Mouse (Mus musculus) liver, embryonic 11.5 days (tissue): ENCODE data around the gene Izumo1r. TPM values are rescaled to one million over a fixed set of nuclear protein-coding genes. Genes with fewer than 3 reads are reported as not detected.
"Not testable (repeated sequence)": the region's sequence is repeated elsewhere in the genome, so short reads cannot be mapped to it uniquely, and the experiment has no call there.

Source experiments
- ATAC-seq: fragments of 200-750 bp; cut with Nextera tagmentation; replicated peaks from 2 replicates; pipeline ENCODE4 v1.8.0; 2017; ENCODE audit warnings: moderate number of reproducible peaks, mild to moderate bottlenecking, moderate TSS enrichment, moderate library complexity; ENCODE audit not compliant: low FRiP score
- DNase-seq: peaks from one replicate; pipeline ENCODE4 v3.0.0-alpha.2; 2017; ENCODE audit warnings: low spot score
- H3K27ac ChIP-seq: fragments of 300-500 bp; sonication (generic); 2 replicates; pipeline ENCODE4 v1.5.1; 2014; ENCODE audit warnings: mild to moderate bottlenecking, low read depth, low read length, control low read depth
- H3K27me3 ChIP-seq: fragments of 300-500 bp; sonication (generic); replicated peaks from 2 replicates; pipeline ENCODE4 v1.6.1; 2014; ENCODE audit warnings: low read length, mixed read lengths; ENCODE audit not compliant: control insufficient read depth, insufficient read depth
- H3K36me3 ChIP-seq: fragments of 300-500 bp; sonication (generic); 2 replicates; pipeline ENCODE4 v1.6.1; 2014; ENCODE audit warnings: mild to moderate bottlenecking, low read length, moderate library complexity, mixed read lengths; ENCODE audit not compliant: control insufficient read depth, insufficient read depth
- H3K4me1 ChIP-seq: fragments of 300-500 bp; sonication (generic); replicated peaks from 2 replicates; pipeline ENCODE4 v1.6.1; 2014; ENCODE audit warnings: low read length, mixed read lengths; ENCODE audit not compliant: control insufficient read depth, insufficient read depth
- H3K4me2 ChIP-seq: fragments of 300-500 bp; sonication (generic); 2 replicates; pipeline ENCODE4 v1.6.1; 2014; ENCODE audit warnings: mild to moderate bottlenecking, control low read depth, moderate library complexity
- H3K4me3 ChIP-seq: fragments of 300-500 bp; sonication (generic); 2 replicates; pipeline ENCODE4 v1.5.1; 2014; ENCODE audit warnings: low read depth, low read length, control low read depth
- H3K9ac ChIP-seq: fragments of 300-500 bp; sonication (generic); 2 replicates; pipeline ENCODE4 v1.6.1; 2014; ENCODE audit warnings: low read depth, low read length, control low read depth
- H3K9me3 ChIP-seq: fragments of 300-500 bp; sonication (generic); 2 replicates; pipeline ENCODE4 v1.6.1; 2016; ENCODE audit warnings: low read length, inconsistent platforms, mixed read lengths; ENCODE audit not compliant: control insufficient read depth
- WGBS: fragments of 180-500 bp; shearing (Covaris S2); extraction: QIAGEN DNeasy Blood & Tissue Kit; methylation state at CpG from one replicate; pipeline ENCODE4 v1.1.7; 2014; 5-methylcytosine and 5-hydroxymethylcytosine counted together
- polyA plus RNA-seq: library from polyadenylated mRNA; unstranded; fragments of >200 nt; fragmentation: Nextera tagmentation; extraction: Ambion mirVana; gene quantifications from 2 replicates; pipeline ENCODE4 v1.2.1, GENCODE M21; 2014

Izumo1r gene
- polyA plus RNA-seq, 1 experiment from 2014 or later: not detected

DNA sequence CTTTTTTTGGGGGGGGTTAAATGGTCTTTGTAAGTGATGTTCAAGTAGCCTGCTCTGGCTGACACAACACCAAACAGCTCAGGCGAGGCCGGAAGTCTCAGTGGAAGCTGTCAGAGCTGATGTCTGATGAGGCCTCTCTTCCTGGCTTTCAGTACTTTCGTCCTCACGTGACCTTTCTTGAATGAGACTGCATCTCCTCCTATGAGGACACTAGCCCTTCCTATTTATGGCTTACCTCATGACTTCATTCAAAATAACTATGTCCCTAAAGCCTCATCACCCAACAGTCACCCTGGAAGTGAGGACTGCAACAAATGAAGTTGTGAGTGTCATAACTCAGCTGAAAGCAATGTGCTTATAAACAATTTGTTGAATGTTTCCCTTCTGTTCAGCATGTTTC is 19.1 kb downstream of the Izumo1r start:
- 54% methylated on average over 4 of the region's 4 CpGs for WGBS
- Histone ChIP-seq H3K27me3 (no peaks in the 10 kb centered on the region), H3K4me2 (no peak overlapping the region), H3K4me3 (no peak overlapping the region), H3K4me1 (no peaks in the 10 kb centered on the region), H3K27ac (no peak overlapping the region), H3K36me3 (no peaks in the 10 kb centered on the region), H3K9me3 (no peaks in the 10 kb centered on the region), H3K9ac (no peak overlapping the region)
- ATAC-seq (no peak), DNase-seq (no peak)

DNA sequence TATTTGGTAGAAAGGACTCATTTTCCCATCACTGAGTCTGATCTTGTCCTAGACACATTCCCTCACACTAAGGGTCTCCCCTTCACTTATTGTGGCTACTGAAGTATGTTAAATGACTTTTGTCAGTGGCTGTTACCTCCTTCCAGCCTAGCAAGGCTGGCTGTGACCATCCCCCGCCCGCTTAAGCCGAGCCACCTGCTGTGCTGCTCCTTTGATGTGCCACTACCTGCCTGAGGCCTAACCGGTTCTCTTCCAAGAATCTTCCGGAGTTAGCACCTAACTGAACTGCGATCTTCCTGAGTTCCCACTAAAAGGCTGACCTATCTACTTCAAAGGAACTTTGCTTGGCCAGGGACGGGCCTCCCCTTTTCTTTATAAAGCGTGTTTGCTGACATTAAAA is 27.2 kb downstream of the Izumo1r start:
- H3K4me1 ChIP-seq, H3K36me3 ChIP-seq, H3K27ac ChIP-seq, H3K9me3 ChIP-seq, H3K27me3 ChIP-seq, H3K9ac ChIP-seq, H3K4me2 ChIP-seq, H3K4me3 ChIP-seq, DNase-seq, ATAC-seq: not testable (repeated sequence)
- 44% methylated on average over 8 of the region's 8 CpGs for WGBS

DNA sequence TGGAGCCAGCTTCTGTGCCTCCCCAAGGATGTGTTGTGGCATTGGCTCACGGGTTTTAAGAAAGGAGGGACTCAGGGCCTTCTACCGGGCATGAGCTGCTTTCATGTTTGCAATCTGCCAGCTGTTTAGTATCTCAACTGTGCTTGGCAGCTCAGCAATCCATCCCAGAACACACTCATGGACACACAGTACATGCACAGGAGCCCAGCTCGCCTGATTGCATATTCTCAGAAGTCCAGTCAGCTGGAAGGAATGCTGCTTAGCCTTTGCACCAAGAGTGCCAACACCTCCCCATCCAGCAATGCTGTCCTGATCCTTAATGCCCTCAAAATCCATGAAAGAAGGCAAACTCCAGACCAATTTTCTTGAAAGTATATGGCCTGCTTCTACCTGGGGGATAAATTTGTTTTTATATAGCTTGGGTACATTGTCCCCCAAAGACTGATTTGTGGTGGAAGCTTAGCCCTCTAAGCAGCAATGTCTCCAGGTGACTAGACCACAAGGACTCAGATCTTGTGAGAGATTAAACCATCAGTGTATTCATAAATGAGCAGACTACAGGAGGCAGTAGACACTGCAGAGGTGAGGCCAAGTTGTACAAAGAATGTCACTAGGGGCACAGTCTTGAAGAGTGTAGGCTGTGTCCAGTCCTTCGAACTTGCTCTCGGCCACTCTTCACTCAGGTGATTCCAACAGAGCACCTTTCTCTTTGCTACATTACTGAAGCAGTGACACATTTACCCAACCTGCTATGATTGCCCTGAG is 27.8 kb downstream of the Izumo1r start:
- no peak overlapping the region for H3K4me2 ChIP-seq
- no peak overlapping the region for H3K4me3 ChIP-seq
- 75% methylated on average over 5 of the region's 5 CpGs for WGBS
- no peak overlapping the region for H3K9ac ChIP-seq
- no peaks in the 10 kb centered on the region for H3K27me3 ChIP-seq
- no peak for ATAC-seq
- no peak for DNase-seq
- no peak overlapping the region for H3K27ac ChIP-seq
- no peaks in the 10 kb centered on the region for H3K36me3 ChIP-seq
- no peaks in the 10 kb centered on the region for H3K4me1 ChIP-seq
- H3K9me3 ChIP-seq: no peaks in the 10 kb centered on the region

DNA sequence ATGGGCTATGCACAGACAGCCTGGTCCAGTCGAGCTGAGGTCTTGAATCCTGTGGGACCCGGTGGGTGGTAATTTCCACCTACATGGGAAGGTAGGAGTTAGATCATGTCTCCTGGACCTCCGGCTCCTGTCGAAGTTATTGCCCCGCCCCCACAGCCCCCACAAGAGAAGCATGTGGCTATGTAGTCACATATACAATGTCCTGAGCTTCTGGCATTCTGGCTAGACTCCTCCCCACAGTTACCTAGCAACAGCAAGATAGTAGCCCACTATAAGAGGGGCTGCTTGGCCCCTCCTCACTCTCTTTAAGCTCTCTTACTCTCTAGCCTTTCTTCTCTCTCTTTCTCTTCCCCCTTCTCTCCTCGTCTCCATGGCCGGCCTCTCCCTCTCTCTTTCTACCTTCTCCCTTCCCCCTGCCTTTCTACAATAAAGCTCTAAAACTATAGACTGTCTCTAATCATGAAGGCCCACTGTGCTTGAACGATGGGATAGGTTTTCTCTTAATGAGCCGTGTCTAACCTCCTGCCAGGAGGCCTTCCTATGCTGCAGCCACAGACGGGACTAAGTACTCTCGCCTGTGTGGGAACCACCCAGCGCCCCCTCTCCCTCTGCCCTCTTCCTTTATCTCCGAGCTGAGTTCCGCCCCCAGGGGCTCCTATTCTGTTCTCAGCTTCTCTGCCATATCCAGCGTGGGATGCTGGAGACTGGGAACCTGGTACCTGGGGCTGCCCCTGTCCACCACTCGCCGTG is 31.4 kb downstream of the Izumo1r start:
- Histone ChIP-seq H3K4me3 (no peak overlapping the region), H3K36me3 (no peaks in the 10 kb centered on the region), H3K9ac (no peak overlapping the region), H3K4me2 (no peak overlapping the region), H3K9me3 (no peaks in the 10 kb centered on the region), H3K4me1 (no peaks in the 10 kb centered on the region), H3K27me3 (no peaks in the 10 kb centered on the region), H3K27ac (no peak overlapping the region)
- WGBS: 53% methylated on average over 17 of the region's 17 CpGs
- DNase-seq (no peak), ATAC-seq (no peak)

DNA sequence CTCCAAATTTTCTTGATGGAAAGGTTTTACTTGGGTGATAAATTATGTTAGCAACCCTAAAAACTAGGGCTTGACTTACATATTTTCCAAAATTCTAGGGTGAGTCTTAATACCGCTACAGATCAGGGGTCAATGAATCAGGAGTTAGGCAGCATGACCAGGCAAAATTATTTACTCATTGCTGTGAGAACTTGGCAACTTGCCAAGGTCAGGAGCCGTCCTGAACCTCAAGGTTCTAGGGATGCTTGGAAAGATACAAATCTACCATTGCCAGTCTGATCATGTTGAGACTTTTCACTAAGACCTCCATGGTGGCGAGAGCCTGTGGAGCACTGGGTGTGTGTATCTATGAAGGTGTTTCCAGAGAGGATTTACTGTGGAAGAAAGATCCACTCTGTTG is 32.2 kb downstream of the Izumo1r start:
- ATAC-seq (no peak), DNase-seq (no peak)
- Histone ChIP-seq H3K36me3 (no peaks in the 10 kb centered on the region), H3K9me3 (no peaks in the 10 kb centered on the region), H3K4me3 (no peak overlapping the region), H3K27me3 (no peaks in the 10 kb centered on the region), H3K9ac (no peak overlapping the region), H3K4me1 (no peaks in the 10 kb centered on the region), H3K4me2 (no peak overlapping the region), H3K27ac (no peak overlapping the region)
- 78% methylated on average over 3 of the region's 3 CpGs for WGBS

DNA sequence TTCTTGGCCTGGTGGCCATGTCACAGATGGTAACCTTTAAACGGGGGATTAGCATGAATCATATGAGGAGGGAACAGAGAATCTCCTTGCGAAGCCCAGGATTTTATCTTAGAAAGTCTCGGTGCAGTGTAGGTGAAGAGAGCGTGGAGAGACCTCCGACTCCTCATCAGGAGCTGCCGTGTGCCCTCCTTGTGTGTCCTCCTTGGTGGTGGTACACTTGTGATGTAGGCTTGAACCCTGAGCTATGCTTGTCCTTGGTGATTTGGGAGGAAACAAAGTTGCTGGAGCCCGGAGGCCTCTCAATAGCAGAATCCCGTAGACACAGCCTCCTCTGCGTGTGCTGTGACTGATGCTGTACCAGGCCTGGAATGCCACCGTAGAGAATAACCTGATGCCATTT is 32.9 kb downstream of the Izumo1r start:
- H3K4me2 ChIP-seq: no peak overlapping the region
- no peak overlapping the region for H3K27ac ChIP-seq
- H3K4me3 ChIP-seq: no peak overlapping the region
- H3K36me3 ChIP-seq: no peaks in the 10 kb centered on the region
- no peak overlapping the region for H3K9ac ChIP-seq
- no peaks in the 10 kb centered on the region for H3K27me3 ChIP-seq
- H3K9me3 ChIP-seq: no peaks in the 10 kb centered on the region
- no peaks in the 10 kb centered on the region for H3K4me1 ChIP-seq
- ATAC-seq (no peak), DNase-seq (no peak)
- 89% methylated on average over 10 of the region's 10 CpGs for WGBS

DNA sequence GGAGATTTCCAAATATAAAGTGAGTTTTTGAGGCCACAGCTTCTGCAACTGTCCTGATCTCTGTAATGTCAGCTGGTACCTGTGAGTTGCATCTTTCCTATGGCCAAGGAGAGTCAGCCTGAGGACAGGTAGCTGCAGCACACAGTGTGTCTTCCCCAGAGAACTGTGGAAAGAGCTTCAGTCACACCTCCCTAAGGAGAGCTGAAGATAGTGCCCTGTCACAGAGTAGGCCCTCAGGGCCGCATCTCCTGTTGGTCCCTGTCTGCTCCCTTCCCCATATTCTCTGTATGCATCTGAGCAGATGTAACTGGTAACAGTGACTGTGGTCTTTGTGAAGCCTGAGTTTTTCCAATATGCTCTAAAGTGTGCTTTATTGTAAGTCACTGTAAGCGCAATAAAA is 33.4 kb downstream of the Izumo1r start:
- no peaks in the 10 kb centered on the region for H3K4me1 ChIP-seq
- H3K9me3 ChIP-seq: no peaks in the 10 kb centered on the region
- H3K27me3 ChIP-seq: no peaks in the 10 kb centered on the region
- no peak overlapping the region for H3K9ac ChIP-seq
- H3K36me3 ChIP-seq: no peaks in the 10 kb centered on the region
- WGBS: 83% methylated on average over 2 of the region's 2 CpGs
- H3K4me2 ChIP-seq: no peak overlapping the region
- H3K27ac ChIP-seq: no peak overlapping the region
- no peak overlapping the region for H3K4me3 ChIP-seq
- DNase-seq (no peak), ATAC-seq (no peak)

DNA sequence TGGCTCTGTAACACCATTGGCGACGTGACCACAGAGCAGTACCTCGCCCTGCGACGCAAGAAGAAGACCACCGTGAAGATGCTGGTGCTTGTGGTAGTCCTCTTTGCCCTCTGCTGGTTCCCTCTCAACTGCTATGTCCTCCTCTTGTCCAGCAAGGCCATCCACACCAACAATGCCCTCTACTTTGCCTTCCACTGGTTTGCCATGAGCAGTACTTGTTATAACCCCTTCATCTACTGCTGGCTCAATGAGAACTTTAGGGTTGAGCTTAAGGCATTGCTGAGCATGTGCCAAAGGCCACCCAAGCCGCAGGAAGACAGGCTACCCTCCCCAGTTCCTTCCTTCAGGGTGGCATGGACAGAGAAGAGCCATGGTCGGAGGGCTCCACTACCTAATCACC is 35.4 kb downstream of the Izumo1r start:
- Histone ChIP-seq H3K27ac (no peak overlapping the region), H3K4me2 (no peak overlapping the region), H3K36me3 (no peaks in the 10 kb centered on the region), H3K27me3 (0 out of 2 replicates have a peak, but pooled peaks cover 2% of the 10 kb centered on the region), H3K9ac (no peak overlapping the region), H3K4me3 (no peak overlapping the region), H3K9me3 (no peaks in the 10 kb centered on the region), H3K4me1 (no peaks in the 10 kb centered on the region)
- ATAC-seq (no peak), DNase-seq (no peak)
- WGBS: 90% methylated on average over 8 of the region's 8 CpGs

DNA sequence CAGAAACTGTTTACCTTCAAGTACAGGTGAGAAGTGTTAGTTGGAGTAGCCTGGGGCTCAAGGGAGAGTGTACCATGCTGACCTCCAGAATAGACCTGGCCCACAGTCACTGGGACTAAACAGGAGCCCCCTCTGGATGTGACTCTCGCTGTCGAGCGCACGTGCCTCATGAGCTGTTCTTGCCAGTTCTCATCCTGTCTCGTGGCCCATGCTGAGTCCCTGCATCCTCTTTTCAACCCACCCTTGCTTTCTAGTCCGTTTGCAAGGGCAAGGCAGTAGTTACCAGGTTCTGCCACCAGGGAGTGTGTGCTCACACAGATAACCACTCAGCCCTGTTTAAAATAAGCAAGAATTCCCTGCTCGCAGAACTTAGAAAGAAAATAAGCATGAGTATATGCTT is 36.8 kb downstream of the Izumo1r start:
- Histone ChIP-seq H3K4me2 (no peak overlapping the region), H3K4me1 (no peaks in the 10 kb centered on the region), H3K27ac (no peak overlapping the region), H3K36me3 (no peaks in the 10 kb centered on the region), H3K9me3 (no peaks in the 10 kb centered on the region), H3K9ac (no peak overlapping the region), H3K4me3 (no peak overlapping the region), H3K27me3 (peaks cover 13% of the 10 kb centered on the region)
- no peak for DNase-seq
- 37% methylated on average over 7 of the region's 7 CpGs for WGBS
- no peak; the same call in 1 of the 2 replicates for ATAC-seq
